ENCODE assay signal across 25 mouse cellular contexts in genomic region chr11:16742251-16742650, GRCm38 (mm10). TPM values are rescaled to one million over a fixed set of nuclear protein-coding genes. Genes with fewer than 3 reads are reported as not detected.
DNase-seq lines count a peak whose midpoint lies in the region; ATAC-seq and TF ChIP-seq lines count a peak whose summit lies in the region.
"Had no signal": no experiment of that assay in that cellular context is flagged by ENCODE, and none has a peak within 500 bp of the region (broad histone marks: within the 10 kb centered on the region; RNA-seq: fewer than 3 reads in every experiment).

No protein-coding gene starts in this region.

- no peaks in the 10 kb centered on the region for H3K27me3 ChIP-seq in liver, embryonic 14.5 days (ENCODE audit: control insufficient read depth, insufficient read depth, low read length)
- no peaks in the 10 kb centered on the region for H3K27me3 ChIP-seq in liver, postnatal 0 days (ENCODE audit: insufficient read depth, low read length)
- H3K27me3 ChIP-seq: embryonic facial prominence, embryonic 12.5 days; embryonic facial prominence, embryonic 15.5 days; hindbrain, embryonic 12.5 days; hindbrain, embryonic 15.5 days had no signal

- intact Hi-C loops in left cerebral cortex, postnatal 4 days (cut with DNase I), result no loop called here
- intact Hi-C loops in left cerebral cortex, adult 2 months (cut with DNase I), result no loop called here

- WGBS in liver, embryonic 14.5 days (ENCODE audit: insufficient replicate concordance), result 63% methylated on average over 4 of the region's 4 CpGs
- 48% methylated on average over 4 of the region's 4 CpGs for WGBS in liver, postnatal 0 days (ENCODE audit: insufficient replicate concordance)

- DNase-seq in left cerebral cortex, postnatal 4 days, result peak; percentile 6
- DNase-seq in left cerebral cortex, adult 2 months (ENCODE audit: extremely low spot score in 1 of 2, low spot score in 2 of 2), result no peak
- no peak for DNase-seq in liver, embryonic 14.5 days (ENCODE audit: low read depth in 3 of 3, low spot score in 3 of 3)
- DNase-seq in liver, result no peak
- peak; percentile 55 for DNase-seq in liver, postnatal 0 days
- no peak for DNase-seq in thymus, postnatal 25 days
- DNase-seq: adrenal gland, postnatal 10 days; adrenal gland, postnatal 36 days; cerebellum, adult 2 months; cerebellum, adult 9-11 months; forebrain, postnatal 0 days; gastrocnemius, adult 2 months; gastrocnemius, postnatal 14 days; heart, adult 11 months had no signal

- H3K4me2 ChIP-seq in liver, embryonic 14.5 days (ENCODE audit: low read depth), result no peak overlapping the region
- H3K4me2 ChIP-seq in liver, postnatal 0 days (ENCODE audit: low read depth, low read length), result no peak overlapping the region
- H3K4me2 ChIP-seq: embryonic facial prominence, embryonic 12.5 days; embryonic facial prominence, embryonic 15.5 days; heart, embryonic 11.5 days; hindbrain, embryonic 12.5 days; hindbrain, embryonic 15.5 days had no signal

- H3K27ac ChIP-seq in left cerebral cortex, adult 2 months, result no peak overlapping the region
- H3K27ac ChIP-seq in liver, embryonic 14.5 days, result no peak overlapping the region
- peak overlapping the region; percentile 88 for H3K27ac ChIP-seq in liver, postnatal 0 days (ENCODE audit: low read depth)
- H3K27ac ChIP-seq: embryonic facial prominence, embryonic 12.5 days; embryonic facial prominence, embryonic 15.5 days; gastrocnemius, adult 2 months; hindbrain, embryonic 12.5 days; hindbrain, embryonic 15.5 days had no signal

- no peaks in the 10 kb centered on the region for H3K36me3 ChIP-seq in liver, embryonic 14.5 days (replicated peaks; ENCODE audit: control insufficient read depth, insufficient read depth, low read depth)
- H3K36me3 ChIP-seq in liver, postnatal 0 days (replicated peaks; ENCODE audit: insufficient read depth, low read length), result no peaks in the 10 kb centered on the region
- H3K36me3 ChIP-seq: embryonic facial prominence, embryonic 12.5 days; embryonic facial prominence, embryonic 15.5 days; hindbrain, embryonic 12.5 days; hindbrain, embryonic 15.5 days had no signal

- H3K9ac ChIP-seq in liver, embryonic 14.5 days (replicated peaks), result no peak overlapping the region
- no peak overlapping the region for H3K9ac ChIP-seq in liver, postnatal 0 days (replicated peaks)
- H3K9ac ChIP-seq: embryonic facial prominence, embryonic 12.5 days; embryonic facial prominence, embryonic 15.5 days; forebrain, postnatal 0 days; hindbrain, embryonic 12.5 days; hindbrain, embryonic 15.5 days had no signal

- peaks cover 0 to 4% of the 10 kb centered on the region in 2 experiments; a peak in 1 of 4 replicates for H3K4me1 ChIP-seq in liver, embryonic 14.5 days (replicated peaks; ENCODE audit: control insufficient read depth in 2 of 2, insufficient read depth in 2 of 2, low read length in 1 of 2)
- no peaks in the 10 kb centered on the region; the same call in 1 of the 2 replicates for H3K4me1 ChIP-seq in liver, postnatal 0 days (ENCODE audit: insufficient read depth)
- H3K4me1 ChIP-seq: embryonic facial prominence, embryonic 15.5 days; hindbrain, embryonic 15.5 days had no signal

- peak; percentile 33; the same call in 1 of the 2 replicates for ATAC-seq in liver, embryonic 14.5 days (ENCODE audit: insufficient read depth)
- peak; percentile 97 for ATAC-seq in liver, postnatal 0 days
- ATAC-seq: activated CD4-positive, CD25-positive, alpha-beta regulatory T cell, adult 4 months; CD4-positive, CD25-positive, alpha-beta regulatory T cell, adult 4 months; forebrain, embryonic 14.5 days; forebrain, postnatal 0 days had no signal

- H3K4me3 ChIP-seq in left cerebral cortex, adult 2 months, result no peak overlapping the region
- H3K4me3 ChIP-seq in liver, embryonic 14.5 days (ENCODE audit: insufficient read depth in 1 of 2, low read depth in 2 of 2, low read length in 2 of 2), result no peak overlapping the region
- H3K4me3 ChIP-seq in liver, postnatal 0 days (ENCODE audit: low read depth, low read length), result no peak overlapping the region
- H3K4me3 ChIP-seq: embryonic facial prominence, embryonic 12.5 days; embryonic facial prominence, embryonic 15.5 days; gastrocnemius, adult 2 months; hindbrain, embryonic 12.5 days; hindbrain, embryonic 15.5 days had no signal

- no peak for TF ChIP-seq EP300 in liver, embryonic 14.5 days (IDR thresholded peaks at IDR 0.05; ENCODE audit: low read depth)
- peak; percentile 86 for TF ChIP-seq EP300 in liver, postnatal 0 days (IDR thresholded peaks at IDR 0.05; ENCODE audit: low read depth)

- no peaks in the 10 kb centered on the region for H3K9me3 ChIP-seq in liver, embryonic 14.5 days (ENCODE audit: control insufficient read depth, low read length)
- no peaks in the 10 kb centered on the region for H3K9me3 ChIP-seq in liver, postnatal 0 days (ENCODE audit: low read length)
- H3K9me3 ChIP-seq: embryonic facial prominence, embryonic 12.5 days; embryonic facial prominence, embryonic 15.5 days; hindbrain, embryonic 12.5 days; hindbrain, embryonic 15.5 days had no signal

- no peak for TF ChIP-seq CTCF in left cerebral cortex, adult 2 months (IDR thresholded peaks at IDR 0.05)
- TF ChIP-seq CTCF in liver, embryonic 14.5 days (IDR thresholded peaks at IDR 0.05; ENCODE audit: low read depth), result no peak
- no peak for TF ChIP-seq CTCF in liver, postnatal 0 days (IDR thresholded peaks at IDR 0.05; ENCODE audit: low read depth)

RNA-seq across cellular contexts. Expression of gene Egfr, which starts 9.8 kb away (rescaled TPM):
- total RNA-seq in left cerebral cortex, postnatal 4 days (2021), result 10 to 100 TPM; 18.1 to 20.1 TPM
- 10 to 100 TPM; 14.3 to 15.4 TPM for total RNA-seq in left cerebral cortex, adult 2 months (2021)
- 0.38 and 0.46 TPM in 2 replicates for polyA plus RNA-seq in liver, embryonic 14.5 days (2012; rRNA removed)
- 0.53 and 0.86 TPM in 2 replicates for polyA plus RNA-seq in liver, embryonic 14.5 days (2014; fragmentation: Nextera tagmentation; extraction: Ambion mirVana)
- polyA plus RNA-seq in liver, postnatal 0 days (2015; fragmentation: Nextera tagmentation; extraction: Ambion mirVana), result 25.1 and 26.3 TPM in 2 replicates
- total RNA-seq: common myeloid progenitor, adult 5-6 weeks; hematopoietic stem cell, adult 5-6 weeks; MEL had no signal

Comparison
In these comparisons a context has a peak if more than half of its experiments do, and no peak if none do; other contexts are left out.
1. DNase-seq: peak in left cerebral cortex, postnatal 4 days (single experiment) and liver, postnatal 0 days (single experiment); none in left cerebral cortex, adult 2 months (0 of 2), liver, embryonic 14.5 days (0 of 3), liver (single experiment) and thymus, postnatal 25 days (single experiment).